Mouse (Mus musculus) macrophage (primary cell): ENCODE measurements at regions not wholly inside any gene's neighbourhood (a gene's known extent, or its start where the extent isn't known, plus 50 kb on each side); places are given as distances from the start of the nearest gene placed in this dataset.

Experiments
- H3K27ac ChIP-seq: fragments of 350-480 bp; formaldehyde crosslinking; 2 replicates; pipeline ENCODE4 v1.9.0; 2021
- H3K36me3 ChIP-seq: fragments of 350-480 bp; formaldehyde crosslinking; 2 replicates; pipeline ENCODE4 v1.9.0; 2021; ENCODE audit errors: inconsistent target
- H3K4me3 ChIP-seq: fragments of 350-480 bp; formaldehyde crosslinking; 2 replicates; pipeline ENCODE4 v1.9.0; 2021; ENCODE audit errors: inconsistent target
- H3K79me2 ChIP-seq: fragments of 350-480 bp; formaldehyde crosslinking; 2 replicates; pipeline ENCODE4 v1.9.0; 2021; ENCODE audit errors: inconsistent target
- WGBS: methylation state at CpG from one replicate; pipeline ENCODE4 v1.1.7; 2026; ENCODE audit warnings: inconsistent platforms; ENCODE audit not compliant: missing documents; 5-methylcytosine and 5-hydroxymethylcytosine counted together

- Histone ChIP-seq H3K4me3 (no peak overlapping the region), H3K27ac (no peak overlapping the region), H3K79me2 (no peaks in the 10 kb centered on the region), H3K36me3 (no peaks in the 10 kb centered on the region)
- 95% methylated on average over 5 of the region's 5 CpGs for WGBS
Observed at GRCm38 (mm10) chr6:99979614-99980013, 253.4 kb upstream of the Prok2 start.

- Histone ChIP-seq H3K36me3 (no peaks in the 10 kb centered on the region), H3K27ac (no peak overlapping the region), H3K4me3 (no peak overlapping the region), H3K79me2 (no peaks in the 10 kb centered on the region)
- WGBS: 97% methylated on average over 6 of the region's 6 CpGs
Observed at GRCm38 (mm10) chr6:99978164-99978746, 252.1 kb upstream of the Prok2 start.

GRCm38 (mm10) chr6:99976144-99976543 is 250.0 kb upstream of the Prok2 start:
- Histone ChIP-seq H3K79me2 (no peaks in the 10 kb centered on the region), H3K36me3 (no peaks in the 10 kb centered on the region), H3K27ac (no peak overlapping the region), H3K4me3 (no peak overlapping the region)
- 49% methylated on average over 5 of the region's 5 CpGs for WGBS

DNA sequence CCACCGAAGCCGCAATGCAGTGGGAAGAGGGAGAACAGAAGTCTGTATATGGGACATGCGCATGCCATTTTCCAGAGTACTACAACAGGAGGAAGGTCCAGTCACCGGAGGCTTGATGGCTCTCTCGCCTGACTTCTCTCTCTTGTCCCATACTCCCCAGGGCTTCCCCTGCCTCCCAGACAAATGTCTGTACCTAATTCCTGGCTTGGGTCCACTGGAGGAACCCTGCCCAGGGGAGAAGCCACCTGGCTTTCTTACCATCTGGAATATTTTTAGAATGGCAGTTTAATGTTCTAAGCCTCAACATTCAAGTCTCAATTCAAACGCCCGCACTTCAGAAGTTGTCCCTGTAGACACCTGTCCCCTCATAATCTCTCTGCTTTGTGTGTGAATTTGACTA is 249.3 kb upstream of the Prok2 start:
- H3K36me3 ChIP-seq: no peaks in the 10 kb centered on the region
- no peak overlapping the region for H3K4me3 ChIP-seq
- H3K79me2 ChIP-seq: no peaks in the 10 kb centered on the region
- WGBS: 93% methylated on average over 7 of the region's 7 CpGs
- no peak overlapping the region for H3K27ac ChIP-seq

GRCm38 (mm10) chr6:99974464-99974863 is 248.3 kb upstream of the Prok2 start:
- WGBS: 43% methylated on average over 4 of the region's 4 CpGs
- no peaks in the 10 kb centered on the region for H3K79me2 ChIP-seq
- no peaks in the 10 kb centered on the region for H3K36me3 ChIP-seq
- H3K27ac ChIP-seq: no peak overlapping the region
- no peak overlapping the region for H3K4me3 ChIP-seq

DNA sequence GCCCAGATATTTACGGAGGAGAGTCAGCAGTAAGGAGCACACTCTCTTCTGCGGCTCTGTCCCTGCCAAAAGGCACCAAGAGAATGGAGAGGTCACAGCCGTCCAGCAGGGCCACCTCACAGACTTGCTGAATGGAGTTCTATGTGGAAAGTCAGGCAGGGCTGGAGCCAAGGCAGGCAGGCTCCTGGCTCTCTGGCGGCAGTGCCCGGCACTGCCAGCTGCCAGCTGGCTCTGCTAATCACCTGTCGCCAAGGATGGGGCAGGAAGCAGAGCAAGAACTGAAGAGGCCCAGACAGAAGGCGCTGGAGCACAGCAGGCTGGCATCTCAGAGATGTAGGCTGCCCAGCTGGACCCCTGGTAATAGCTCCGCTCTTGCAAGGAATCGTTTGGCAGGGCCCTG is 245.2 kb upstream of the Prok2 start:
- 89% methylated on average over 9 of the region's 9 CpGs for WGBS

GRCm38 (mm10) chr6:99968889-99969288 is 242.7 kb upstream of the Prok2 start:
- Histone ChIP-seq H3K4me3 (no peak overlapping the region), H3K79me2 (no peaks in the 10 kb centered on the region), H3K27ac (no peak overlapping the region), H3K36me3 (no peaks in the 10 kb centered on the region)
- 94% methylated on average over 5 of the region's 5 CpGs for WGBS

More for the DNA sequence above, 245.2 kb upstream of the Prok2 start:
- no peaks in the 10 kb centered on the region for H3K79me2 ChIP-seq
- no peak overlapping the region for H3K27ac ChIP-seq
- H3K4me3 ChIP-seq: no peak overlapping the region
- no peaks in the 10 kb centered on the region for H3K36me3 ChIP-seq

GRCm38 (mm10) chr6:99967465-99967864 is 241.3 kb upstream of the Prok2 start:
- Histone ChIP-seq H3K36me3 (no peaks in the 10 kb centered on the region), H3K79me2 (no peaks in the 10 kb centered on the region), H3K27ac (no peak overlapping the region), H3K4me3 (no peak overlapping the region)
- 86% methylated on average over 6 of the region's 6 CpGs for WGBS

DNA sequence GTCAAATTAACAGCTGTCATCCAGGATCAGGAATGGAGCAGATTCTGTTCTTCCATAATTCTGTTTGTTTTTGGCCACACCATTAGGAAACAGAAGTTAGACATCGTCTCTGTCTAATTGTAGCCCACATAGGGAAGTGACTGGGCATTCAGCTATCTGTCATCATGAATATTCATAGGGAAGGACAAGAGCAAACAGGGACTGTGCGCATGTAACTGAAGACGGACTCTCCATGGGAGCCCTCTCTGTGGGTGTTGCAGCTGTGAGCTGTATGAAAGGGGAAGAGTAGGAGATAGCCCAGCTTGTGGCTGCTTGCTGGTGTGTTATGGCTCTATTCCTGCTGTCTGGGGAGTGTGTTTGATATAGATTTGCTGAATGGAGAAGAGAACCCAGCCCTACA is 238.3 kb upstream of the Prok2 start:
- no peak overlapping the region for H3K4me3 ChIP-seq
- no peak overlapping the region for H3K27ac ChIP-seq
- no peaks in the 10 kb centered on the region for H3K79me2 ChIP-seq
- H3K36me3 ChIP-seq: no peaks in the 10 kb centered on the region
- 58% methylated on average over 3 of the region's 3 CpGs for WGBS

DNA sequence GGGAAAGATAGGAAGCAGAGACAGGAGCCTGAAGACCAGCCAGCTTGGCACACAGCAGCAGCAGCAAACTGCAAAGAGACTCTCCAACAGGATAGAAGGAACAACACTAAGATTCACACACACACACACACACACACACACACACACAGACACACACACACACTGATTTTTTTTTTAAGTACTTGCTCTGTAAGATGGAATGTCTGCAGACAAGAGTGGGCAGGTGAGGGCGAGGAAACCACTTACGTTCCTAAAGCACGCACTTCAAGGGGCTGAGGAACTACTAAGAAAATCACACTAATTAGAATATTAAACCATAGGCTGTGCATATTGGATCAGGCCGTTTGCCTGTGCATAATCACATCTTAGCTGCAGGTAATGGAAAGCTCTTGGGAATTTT is 237.8 kb upstream of the Prok2 start:
- Histone ChIP-seq H3K36me3 (no peaks in the 10 kb centered on the region), H3K79me2 (no peaks in the 10 kb centered on the region), H3K27ac (no peak overlapping the region), H3K4me3 (no peak overlapping the region)
- WGBS: 89% methylated on average over 4 of the region's 4 CpGs

DNA sequence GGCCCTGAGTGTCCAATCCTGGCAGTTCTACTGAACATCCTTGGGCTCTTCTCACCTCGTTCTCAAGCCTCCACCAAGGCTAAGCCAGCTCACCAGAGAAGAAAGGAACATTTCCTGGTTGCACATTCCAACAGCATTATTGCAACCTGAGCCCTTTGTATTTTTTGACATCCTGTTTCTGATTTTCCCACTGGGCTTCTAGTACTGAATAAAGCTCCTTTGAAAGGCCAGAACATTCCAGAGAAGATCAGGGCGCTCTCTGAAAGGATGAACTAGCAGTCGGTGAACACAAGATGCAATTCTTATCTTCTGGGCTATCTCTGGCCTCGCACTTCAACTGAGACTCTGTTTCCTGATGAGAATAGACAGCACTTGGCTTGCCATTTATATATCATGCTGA is 233.2 kb upstream of the Prok2 start:
- Histone ChIP-seq H3K27ac (no peak overlapping the region), H3K36me3 (no peaks in the 10 kb centered on the region), H3K4me3 (no peak overlapping the region), H3K79me2 (no peaks in the 10 kb centered on the region)
- WGBS: 74% methylated on average over 4 of the region's 4 CpGs

DNA sequence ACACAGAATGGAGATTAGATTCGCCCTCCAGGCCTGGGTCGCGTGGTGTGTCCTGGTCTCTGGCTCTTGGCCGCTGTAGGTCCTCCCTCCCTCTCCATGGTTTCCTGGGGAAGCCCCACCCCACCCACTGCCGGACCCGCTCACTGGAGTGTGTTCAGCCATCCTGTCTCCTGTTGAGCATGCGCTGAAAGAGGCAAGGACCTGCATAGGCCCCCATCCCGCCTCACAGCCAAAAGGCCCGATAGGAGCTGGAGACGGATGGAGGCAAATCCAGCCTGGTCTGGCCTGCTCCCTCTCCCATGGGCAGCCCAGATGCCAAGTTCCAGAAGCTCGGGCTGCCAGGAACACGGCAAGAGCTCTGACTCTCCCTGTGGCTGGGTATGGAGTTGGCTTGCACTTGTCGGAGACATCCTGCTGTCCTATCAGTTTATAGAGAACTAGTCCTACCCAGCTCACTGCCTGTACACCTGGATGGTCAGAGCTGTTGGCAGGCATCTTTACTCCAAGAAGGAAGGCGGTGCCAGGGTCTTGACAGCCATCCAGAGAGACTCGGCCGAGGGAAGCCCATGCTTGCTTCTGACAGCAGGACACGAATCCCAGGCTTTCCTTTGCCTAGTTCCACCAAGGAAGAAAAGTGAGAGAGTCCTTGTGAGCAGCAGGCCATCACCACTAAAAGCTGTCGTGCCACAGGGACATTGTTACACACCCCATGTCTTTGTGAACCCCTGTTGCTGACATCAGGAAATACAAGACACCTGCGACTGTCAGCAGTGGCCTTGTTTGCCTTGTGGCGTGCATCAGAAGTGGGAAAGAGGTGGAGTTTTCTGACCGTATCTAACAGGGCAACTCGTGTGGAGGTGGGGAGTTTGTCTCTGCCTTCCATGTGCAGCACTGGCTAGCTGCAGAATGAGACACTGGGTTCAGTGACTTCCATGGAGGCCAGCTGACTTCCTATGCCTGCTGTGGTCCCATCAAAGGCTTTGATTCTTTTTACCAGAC is 228.9 kb upstream of the Prok2 start:
- H3K79me2 ChIP-seq: no peaks in the 10 kb centered on the region
- H3K4me3 ChIP-seq: no peak overlapping the region
- no peaks in the 10 kb centered on the region for H3K36me3 ChIP-seq
- WGBS: 87% methylated on average over 20 of the region's 22 CpGs
- no peak overlapping the region for H3K27ac ChIP-seq

DNA sequence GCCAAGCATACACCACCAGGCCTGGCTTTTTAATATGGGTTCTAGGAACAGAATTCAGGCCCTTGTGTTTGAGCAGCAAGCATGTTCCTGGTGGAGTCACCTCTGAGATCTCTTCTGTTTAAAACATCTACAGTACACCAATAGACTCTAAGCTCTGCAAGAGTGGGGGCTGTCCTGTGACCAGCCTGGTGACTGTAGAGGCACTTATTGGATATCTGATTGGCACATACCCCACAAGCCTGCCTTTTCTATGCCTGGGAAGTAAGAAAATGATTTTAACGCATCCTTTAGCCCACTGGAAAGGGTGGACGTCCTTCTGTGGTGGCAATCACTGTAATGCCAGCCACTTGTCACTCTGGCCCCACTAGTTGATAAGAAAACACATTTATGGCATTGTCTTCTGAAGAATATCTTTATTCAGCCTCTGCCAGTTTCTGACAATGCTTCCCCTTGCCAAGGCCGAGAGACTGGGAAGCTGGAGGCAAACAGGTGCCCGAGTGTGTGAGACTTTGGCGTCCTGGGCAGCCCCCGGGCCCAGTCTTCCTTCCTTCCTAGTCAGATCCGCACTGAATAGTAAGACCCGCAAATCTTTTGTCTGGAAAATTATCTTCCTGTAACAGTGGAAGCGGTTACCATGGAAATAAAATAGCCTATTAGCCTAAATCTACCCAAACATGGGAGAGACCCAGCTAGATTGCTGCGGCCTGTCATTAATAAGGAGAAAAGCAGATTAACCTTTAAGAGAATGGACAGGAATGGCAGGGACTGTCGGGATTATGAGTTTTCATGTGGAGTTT is 228.0 kb upstream of the Prok2 start:
- Histone ChIP-seq H3K4me3 (no peak overlapping the region), H3K36me3 (no peaks in the 10 kb centered on the region), H3K79me2 (no peaks in the 10 kb centered on the region), H3K27ac (no peak overlapping the region)
- 87% methylated on average over 11 of the region's 11 CpGs for WGBS

GRCm38 (mm10) chr6:99950811-99951210 is 224.6 kb upstream of the Prok2 start:
- H3K36me3 ChIP-seq: no peaks in the 10 kb centered on the region
- no peak overlapping the region for H3K4me3 ChIP-seq
- WGBS: 91% methylated on average over 8 of the region's 8 CpGs
- no peaks in the 10 kb centered on the region for H3K79me2 ChIP-seq
- H3K27ac ChIP-seq: no peak overlapping the region

GRCm38 (mm10) chr6:99946917-99947316 is 220.7 kb upstream of the Prok2 start:
- WGBS: 94% methylated on average over 2 of the region's 2 CpGs
- Histone ChIP-seq H3K79me2 (no peaks in the 10 kb centered on the region), H3K36me3 (no peaks in the 10 kb centered on the region), H3K4me3 (no peak overlapping the region), H3K27ac (no peak overlapping the region)
